In the genomic region with DNA sequence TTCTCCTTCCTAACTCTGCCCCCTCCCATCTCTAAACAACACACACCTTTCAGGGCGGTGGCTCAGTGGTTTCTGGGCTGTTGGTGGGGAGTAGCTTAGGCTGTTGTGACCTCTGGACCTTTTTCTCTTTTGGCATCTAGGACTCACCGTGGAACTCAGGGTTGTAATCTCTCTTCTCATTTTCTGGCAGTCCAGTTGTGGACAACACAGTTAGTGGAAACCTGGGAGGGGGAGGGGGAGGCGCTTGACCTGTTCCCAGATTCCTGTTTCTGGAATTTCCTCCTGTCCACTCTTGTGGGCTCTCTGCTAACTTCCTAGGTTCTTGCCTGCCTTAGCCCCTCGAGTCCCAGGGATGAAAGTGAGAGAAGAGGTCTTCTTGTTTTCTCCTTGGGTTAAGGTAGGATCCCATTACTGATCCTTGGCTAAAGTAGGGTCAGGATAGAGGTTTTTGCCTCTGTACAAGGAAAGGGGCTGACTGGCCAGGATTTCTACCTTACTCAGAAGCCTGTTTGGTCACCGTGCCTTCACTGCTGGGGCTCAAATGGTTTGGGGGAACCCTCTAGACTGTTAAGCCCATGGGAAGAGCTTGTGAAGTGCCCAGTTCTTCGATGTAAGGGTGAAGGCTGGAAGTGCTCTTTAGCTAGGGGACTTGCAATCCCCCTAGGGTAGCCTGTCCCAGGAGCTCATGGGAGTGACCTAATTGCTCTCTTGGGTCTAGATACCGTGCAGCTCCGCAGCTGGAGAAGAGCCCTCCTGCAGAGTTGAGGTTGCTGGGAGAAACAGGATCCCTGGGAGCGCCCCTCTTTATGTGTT, we compare ENCODE assay signal across 8 mouse cellular contexts. TPM values are rescaled to one million over a fixed set of nuclear protein-coding genes. Genes with fewer than 3 reads are reported as not detected.
DNase-seq lines count a peak whose midpoint lies in the region; ATAC-seq lines count a peak whose summit lies in the region.

No protein-coding gene starts in this region.

- DNase-seq in kidney, adult 9 months = peak; percentile 33
- DNase-seq in kidney, adult 11 months = no peak
- peak; percentile 31 for DNase-seq in limb, embryonic 10.5 days (ENCODE audit: low spot score)
- DNase-seq in ovary, postnatal 10 days (ENCODE audit: low spot score) = no peak
- no peak for DNase-seq in spleen, adult 18-20 months
- no peak for DNase-seq in spleen, postnatal 4 days (ENCODE audit: low spot score in 2 of 2)

- H3K9me3 ChIP-seq in forebrain, embryonic 15.5 days = no peaks in the 10 kb centered on the region
- no peaks in the 10 kb centered on the region for H3K9me3 ChIP-seq in limb, embryonic 10.5 days (replicated peaks)
- H3K9me3 ChIP-seq in neural tube, embryonic 12.5 days = no peaks in the 10 kb centered on the region

- no peaks in the 10 kb centered on the region for H3K36me3 ChIP-seq in forebrain, embryonic 15.5 days
- peaks cover 18% of the 10 kb centered on the region for H3K36me3 ChIP-seq in limb, embryonic 10.5 days
- H3K36me3 ChIP-seq in neural tube, embryonic 12.5 days = no peaks in the 10 kb centered on the region

- no peaks in the 10 kb centered on the region for H3K27me3 ChIP-seq in forebrain, embryonic 15.5 days
- H3K27me3 ChIP-seq in limb, embryonic 10.5 days (ENCODE audit: low read depth, poor library complexity, severe bottlenecking) = peaks cover 100% of the 10 kb centered on the region
- H3K27me3 ChIP-seq in neural tube, embryonic 12.5 days (replicated peaks) = no peaks in the 10 kb centered on the region

- peak overlapping the region; percentile 90 for H3K27ac ChIP-seq in forebrain, embryonic 15.5 days (replicated peaks)
- peak overlapping the region; percentile 91 for H3K27ac ChIP-seq in limb, embryonic 10.5 days
- no peak overlapping the region for H3K27ac ChIP-seq in neural tube, embryonic 12.5 days

- H3K9ac ChIP-seq in forebrain, embryonic 15.5 days (replicated peaks) = peak overlapping the region; percentile 81
- peak overlapping the region; percentile 80 for H3K9ac ChIP-seq in neural tube, embryonic 12.5 days

- H3K4me3 ChIP-seq in forebrain, embryonic 15.5 days = peak overlapping the region; percentile 76
- H3K4me3 ChIP-seq in limb, embryonic 10.5 days = peak overlapping the region; percentile 76
- H3K4me3 ChIP-seq in neural tube, embryonic 12.5 days = peak overlapping the region; percentile 64

- WGBS in forebrain, embryonic 15.5 days = 29% methylated on average over 9 of the region's 9 CpGs
- WGBS in limb, embryonic 10.5 days = 28% methylated on average over 9 of the region's 9 CpGs
- WGBS in neural tube, embryonic 12.5 days = 17% methylated on average over 9 of the region's 9 CpGs

- no peak for ATAC-seq in forebrain, embryonic 15.5 days (replicated peaks)
- no peak for ATAC-seq in neural tube, embryonic 12.5 days (ENCODE audit: low FRiP score, low read depth)

- H3K4me2 ChIP-seq in forebrain, embryonic 15.5 days (replicated peaks) = peak overlapping the region; percentile 83
- peak overlapping the region; percentile 71 for H3K4me2 ChIP-seq in neural tube, embryonic 12.5 days (replicated peaks)

- peaks cover 42% of the 10 kb centered on the region for H3K4me1 ChIP-seq in forebrain, embryonic 15.5 days
- peaks cover 44% of the 10 kb centered on the region for H3K4me1 ChIP-seq in limb, embryonic 10.5 days
- peaks cover 34% of the 10 kb centered on the region for H3K4me1 ChIP-seq in neural tube, embryonic 12.5 days

RNA-seq across cellular contexts. Expression of a gene that starts 2.2 kb away (rescaled TPM):
- polyA plus RNA-seq in forebrain, embryonic 15.5 days (2015; fragmentation: Nextera tagmentation; extraction: Ambion mirVana) = 74.8 and 86.5 TPM in 2 replicates
- 42.9 and 54.1 TPM in 2 replicates for polyA plus RNA-seq in limb, embryonic 10.5 days (2016; fragmentation: Nextera tagmentation; extraction: Ambion mirVana)
- polyA plus RNA-seq in neural tube, embryonic 12.5 days (2016; fragmentation: Nextera tagmentation; extraction: Ambion mirVana) = 56.2 and 58.0 TPM in 2 replicates

Comparison
In these comparisons a context has a peak if more than half of its experiments do, and no peak if none do; other contexts are left out.
1. DNase-seq: peak in kidney, adult 9 months (single experiment) and limb, embryonic 10.5 days (single experiment); none in kidney, adult 11 months (single experiment), ovary, postnatal 10 days (single experiment), spleen, adult 18-20 months (0 of 2) and spleen, postnatal 4 days (0 of 2).
2. Peak in every context shown above with its lines, with median percentiles within 50 percentile points of each other: H3K4me3 ChIP-seq.